Mouse (Mus musculus): ENCODE measurements around the gene Npepps. TPM values are rescaled to one million over a fixed set of nuclear protein-coding genes. Genes with fewer than 3 reads are reported as not detected.

The Npepps gene
- total RNA-seq, 2 experiments from 2014 or later: 135 to 145 TPM

GRCm38 (mm10) chr11:97188643-97188955 is 91.8 kb downstream of the Npepps start:
- no peak for DNase-seq (ENCODE audit: low spot score in 2 of 2)

- DNase-seq (ENCODE audit: low spot score in 2 of 2): peak; percentile 99
Measured at GRCm38 (mm10) chr11:97187764-97188642, 92.4 kb downstream of the Npepps start, which contains the start of gene Kpnb1. Kpnb1 (minus strand) TSS chr11:97187881.

DNA sequence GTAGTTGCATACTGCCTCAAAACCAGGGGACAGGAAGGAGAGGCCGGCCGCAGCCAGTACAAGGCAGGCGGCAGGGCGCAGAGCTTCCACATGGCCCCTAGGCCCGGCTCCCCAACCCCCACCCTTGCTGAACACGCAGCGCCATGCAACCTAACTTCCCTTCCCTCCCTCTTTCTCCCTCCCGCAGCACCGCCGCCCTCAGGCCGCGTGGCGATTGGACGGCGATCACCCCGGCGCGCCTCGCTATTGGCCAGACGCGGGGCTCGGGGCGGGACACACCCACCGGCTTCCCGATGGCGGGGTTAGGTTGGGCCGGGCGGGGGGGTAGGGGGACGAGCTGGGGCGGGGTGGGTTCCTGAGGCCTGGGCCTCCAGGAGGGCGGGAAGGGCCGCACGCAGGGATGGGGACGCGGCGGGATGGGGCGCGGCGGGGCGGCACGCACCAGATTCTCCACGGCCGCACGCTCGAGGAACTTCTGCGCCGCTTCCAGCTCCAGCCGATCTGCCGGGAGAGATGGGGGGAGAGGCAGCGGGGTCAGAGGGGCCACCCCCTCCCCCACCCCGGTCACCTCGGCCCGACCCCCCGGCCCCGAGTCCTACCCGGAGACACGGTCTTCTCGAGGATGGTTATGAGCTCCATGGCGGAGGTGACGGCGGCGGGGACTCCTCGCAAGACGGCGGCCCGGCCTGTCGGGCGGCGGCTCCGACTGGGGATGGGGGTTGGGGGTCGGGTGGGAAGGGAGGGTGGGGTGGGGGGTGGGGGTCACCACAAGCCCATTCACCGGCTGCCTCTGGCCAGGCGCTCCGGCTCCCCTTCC is 93.3 kb downstream of the Npepps start:
- peak; percentile 96 to 97 for DNase-seq (ENCODE audit: low spot score in 2 of 2)

- no peak for DNase-seq (ENCODE audit: low spot score in 2 of 2)
Measured at GRCm38 (mm10) chr11:97185704-97186614, 94.5 kb downstream of the Npepps start.

GRCm38 (mm10) chr11:97184875-97185274 is 95.6 kb downstream of the Npepps start:
- no peak for DNase-seq (ENCODE audit: low spot score in 2 of 2)

- no peak for DNase-seq (ENCODE audit: low spot score in 2 of 2)
Measured at GRCm38 (mm10) chr11:97182446-97182845, 98.0 kb downstream of the Npepps start.

DNA sequence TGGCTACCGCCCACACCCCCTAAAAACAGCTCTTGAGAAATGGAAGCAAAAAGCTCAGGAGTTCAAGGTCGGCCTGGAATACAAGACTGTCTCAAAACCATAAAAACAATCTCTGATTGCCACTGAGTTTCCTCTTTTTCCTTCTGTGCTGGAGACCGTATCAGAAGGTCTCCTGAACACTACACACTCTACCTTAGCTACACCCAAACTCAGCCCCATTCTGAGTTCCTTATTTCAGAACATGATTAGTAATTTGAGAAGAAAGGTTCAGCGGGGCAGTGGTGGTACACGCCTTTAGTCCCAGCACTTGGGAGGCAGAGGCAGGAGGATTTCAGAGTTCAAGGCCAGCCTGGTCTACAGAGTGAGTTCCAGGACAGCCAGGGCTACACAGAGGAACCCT is 99.4 kb downstream of the Npepps start:
- DNase-seq (ENCODE audit: low spot score in 2 of 2): no peak

DNA sequence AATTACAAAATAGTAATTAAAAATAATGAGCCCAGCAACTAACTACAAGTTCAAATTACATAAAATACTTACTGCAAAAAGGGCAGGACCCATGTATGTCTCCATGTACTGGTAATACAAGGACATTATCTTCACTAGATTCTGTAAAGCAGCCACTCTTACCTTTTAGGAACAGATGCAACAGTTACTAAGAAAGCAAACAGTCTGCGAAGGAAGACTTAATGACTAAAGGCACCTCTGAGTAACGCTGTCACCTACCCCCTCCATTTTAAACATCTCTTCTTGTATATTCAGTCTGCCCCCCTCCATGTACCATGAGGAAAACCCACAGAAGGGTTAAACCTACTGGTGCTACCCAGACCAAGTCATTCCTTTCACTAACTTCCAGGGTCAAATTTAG is 102.2 kb downstream of the Npepps start:
- no peak for DNase-seq (ENCODE audit: low spot score in 2 of 2)

DNA sequence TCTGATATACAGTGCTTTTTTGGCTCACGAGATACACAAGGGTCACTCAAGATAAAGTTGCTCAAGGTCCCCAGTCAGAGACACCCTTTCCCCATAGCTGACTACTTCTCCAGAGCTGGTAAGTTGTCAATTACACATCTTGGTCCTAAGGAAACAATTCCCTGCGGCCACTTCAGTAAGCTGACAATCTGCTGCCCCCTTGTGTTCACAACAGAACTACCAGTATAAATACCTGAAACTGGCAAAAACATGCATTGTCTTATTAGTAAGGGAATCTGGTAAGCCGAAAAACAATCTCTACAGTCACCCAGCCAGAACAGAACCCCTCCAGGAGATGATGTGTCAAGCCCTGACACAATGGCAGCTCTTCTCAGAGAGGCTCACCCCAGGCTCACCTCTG is 103.6 kb downstream of the Npepps start:
- peak in 1 of 2 experiments; percentile 79 for DNase-seq (ENCODE audit: low spot score in 2 of 2)

- peak; percentile 53 to 80 for DNase-seq (ENCODE audit: low spot score in 2 of 2)
Measured at GRCm38 (mm10) chr11:97175499-97175898, 104.9 kb downstream of the Npepps start.

- DNase-seq (ENCODE audit: low spot score in 2 of 2): peak in 1 of 2 experiments; percentile 77
Measured at GRCm38 (mm10) chr11:97160341-97160740, 120.1 kb downstream of the Npepps start.

- DNase-seq (ENCODE audit: low spot score in 2 of 2): no peak
Measured at GRCm38 (mm10) chr11:97156999-97157398, 123.4 kb downstream of the Npepps start.

Other genes starting within 250 kb of the Npepps start
- gene Lrrc46, start 239.2 kb downstream of the Npepps start, total RNA-seq (2021): under 1 TPM; 0.74 to 0.94 TPM
- gene Mrpl10, start 239.1 kb downstream of the Npepps start, total RNA-seq (2021): 10 to 100 TPM; 76.0 to 80.4 TPM
- 10 to 100 TPM; 16.3 to 17.7 TPM for gene Osbpl7, start 230.0 kb downstream of the Npepps start, total RNA-seq (2021)
- gene Tbx21, start 165.3 kb downstream of the Npepps start, total RNA-seq (2021): under 1 TPM in 1 of 2 experiments, not detected in 1; 0.12 TPM
- gene Tbkbp1, start 129.1 kb downstream of the Npepps start, total RNA-seq (2021): 100 to 1,000 TPM in 1 of 2 experiments, 10 to 100 TPM in 1; 98.1 to 100 TPM
- 100 to 1,000 TPM; 125 to 130 TPM for gene Kpnb1, start 92.8 kb downstream of the Npepps start, total RNA-seq (2021)
- gene Mrpl45, start 35.1 kb upstream of the Npepps start, total RNA-seq (2021): 10 to 100 TPM; 27.7 to 30.6 TPM
- under 1 TPM; 0.13 to 0.40 TPM for gene Gpr179, start 71.4 kb upstream of the Npepps start, total RNA-seq (2021)
- gene Socs7, start 81.9 kb upstream of the Npepps start, total RNA-seq (2021): 10 to 100 TPM; 81.5 to 85.4 TPM
- 10 to 100 TPM; 79.8 to 88.1 TPM for gene Arhgap23, start 134.9 kb upstream of the Npepps start, total RNA-seq (2021)
- gene 4933428G20Rik, start 219.7 kb upstream of the Npepps start, total RNA-seq (2021): not detected

Measured in layer of hippocampus, adult 18-20 months (tissue).